Mouse (Mus musculus) megakaryocyte-erythroid progenitor cell, adult 5-6 weeks (primary cell): ENCODE results near the gene Dtl. TPM values are rescaled to one million over a fixed set of nuclear protein-coding genes. Genes with fewer than 3 reads are reported as not detected.
A peak's percentile ranks its signal among the peaks of the same experiment; 100 is the strongest.

Source experiments
- ATAC-seq: replicated peaks from 2 replicates; pipeline ENCODE4 v1.8.0; 2016; ENCODE audit warnings: mild to moderate bottlenecking, inconsistent platforms; ENCODE audit not compliant: severe bottlenecking, poor library complexity, low FRiP score, low TSS enrichment
- total RNA-seq, 2 experiments: library from RNA; stranded (forward) in 1 of 2; stranded (reverse) in 1 of 2; fragments of 200-1000, 215-1000 nt in 1 of 2; fragments of >200 nt in 1 of 2; fragmentation: Nextera tagmentation in 1 of 2; gene quantifications; 2 replicates each; pipeline ENCODE4 v1.2.3; 2014 to 2017

Gene Dtl
- total RNA-seq, 2 experiments from 2014 or later, result 83.5 to 109 TPM

- ATAC-seq, result no peak
Observed at GRCm38 (mm10) chr1:191583836-191584235, 8.5 kb upstream of the Dtl start.

GRCm38 (mm10) chr1:191581641-191582040, 6.3 kb upstream of the Dtl start:
- no peak for ATAC-seq

- ATAC-seq, result no peak
Observed at GRCm38 (mm10) chr1:191579524-191579923, 4.2 kb upstream of the Dtl start.

DNA sequence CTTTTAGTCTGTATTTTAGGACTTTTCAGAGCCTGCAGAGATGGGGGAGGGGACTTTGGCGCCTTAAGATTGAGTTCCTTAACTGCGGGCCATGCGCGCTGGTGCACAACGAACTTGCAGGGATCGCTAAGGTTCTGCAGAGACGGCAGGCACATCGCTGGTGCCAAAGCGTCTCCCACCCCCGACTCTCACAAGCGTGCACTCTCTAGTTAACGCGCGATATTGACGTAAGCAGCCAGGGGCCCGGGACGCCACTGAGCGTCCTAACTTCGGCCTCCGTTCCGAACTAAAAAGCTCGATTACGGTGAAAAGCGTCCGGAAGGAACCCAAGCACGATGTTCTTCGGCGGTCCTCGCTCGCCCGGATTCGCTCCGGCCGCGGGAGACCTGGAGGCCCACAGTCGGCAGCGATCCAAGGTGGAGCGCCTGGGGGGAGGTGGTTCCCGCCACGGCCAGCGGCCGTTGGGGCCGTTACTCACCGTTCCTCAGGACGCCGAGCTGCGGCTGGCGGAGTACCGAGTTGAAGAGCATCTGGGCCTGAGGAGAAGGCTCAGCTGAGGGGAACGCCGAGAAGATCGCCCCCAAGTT, 380 bp downstream of the Dtl start:
- peak; percentile 44 for ATAC-seq

DNA sequence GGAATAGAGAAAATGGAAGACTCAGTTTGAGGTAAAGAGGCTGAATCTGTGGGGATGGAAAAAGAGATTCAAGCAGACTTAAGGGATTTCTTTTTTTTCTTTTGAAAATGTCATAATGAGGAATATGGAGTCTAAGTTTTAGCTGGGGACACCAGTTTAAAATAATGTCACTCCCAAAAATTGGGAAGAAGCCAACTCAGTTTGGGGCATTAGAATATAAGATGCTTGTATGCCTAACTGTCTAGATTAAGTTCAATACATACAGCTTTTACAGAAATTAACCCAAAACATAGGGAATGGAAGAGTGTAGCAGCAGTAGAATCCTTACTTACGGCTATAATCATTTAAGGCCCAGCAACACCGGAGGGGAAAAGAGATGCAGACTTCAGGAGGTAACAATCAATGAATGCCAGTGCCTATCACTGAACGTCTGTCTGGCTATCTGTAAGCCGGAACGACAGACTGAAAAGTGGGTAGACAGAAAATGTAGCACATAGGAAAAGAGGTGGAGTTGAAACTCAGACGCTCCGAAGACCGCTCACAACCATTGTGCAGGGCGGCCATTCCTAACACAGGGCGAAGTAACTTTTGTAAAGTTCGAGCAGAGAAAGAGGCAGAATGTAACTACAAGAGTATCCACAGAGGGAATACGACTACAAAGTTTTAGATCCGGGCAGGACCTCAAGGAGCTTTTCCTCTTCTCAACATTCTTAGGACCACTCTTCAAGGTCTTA, 1.3 kb downstream of the Dtl start:
- ATAC-seq, result peak; percentile 22

DNA sequence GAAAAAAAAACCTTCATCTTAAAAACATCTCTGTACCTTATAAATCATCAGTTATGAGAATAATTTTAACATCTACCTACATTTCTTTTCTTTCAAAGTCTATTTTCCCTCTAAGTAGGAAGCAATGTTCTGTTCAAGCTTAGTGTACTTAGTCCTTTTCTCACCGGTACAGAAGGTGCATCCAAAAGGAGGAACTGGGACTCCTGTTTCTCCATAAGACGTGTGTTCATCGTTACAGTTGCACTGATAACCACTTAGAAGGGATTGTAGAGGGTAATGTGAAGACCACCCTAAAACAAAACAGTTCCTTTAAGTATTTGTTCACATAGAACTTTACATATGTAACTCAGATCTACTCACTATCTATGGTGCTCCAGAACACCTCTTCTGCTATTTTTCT, 4.9 kb downstream of the Dtl start:
- no peak for ATAC-seq

- no peak for ATAC-seq
Observed at GRCm38 (mm10) chr1:191569625-191570024, 5.7 kb downstream of the Dtl start.

DNA sequence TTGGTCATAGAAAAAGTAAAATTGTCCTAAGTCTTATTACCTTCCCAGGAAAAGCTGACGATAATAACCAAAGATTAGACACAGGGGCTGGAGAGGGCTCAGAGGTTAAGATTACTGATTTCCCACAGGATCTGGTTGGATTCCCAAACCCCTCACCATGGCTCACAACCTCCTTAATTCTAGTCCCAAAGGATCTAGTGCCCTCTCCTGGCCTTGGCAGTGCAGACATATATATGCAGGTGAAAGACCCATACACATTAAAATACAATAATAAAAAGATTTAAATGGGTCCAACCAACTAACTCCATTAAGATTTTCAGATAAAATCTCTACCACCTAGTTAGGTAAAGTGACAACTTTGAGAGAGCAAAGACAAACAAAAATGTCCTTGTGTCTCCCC, 7.5 kb downstream of the Dtl start:
- no peak for ATAC-seq

DNA sequence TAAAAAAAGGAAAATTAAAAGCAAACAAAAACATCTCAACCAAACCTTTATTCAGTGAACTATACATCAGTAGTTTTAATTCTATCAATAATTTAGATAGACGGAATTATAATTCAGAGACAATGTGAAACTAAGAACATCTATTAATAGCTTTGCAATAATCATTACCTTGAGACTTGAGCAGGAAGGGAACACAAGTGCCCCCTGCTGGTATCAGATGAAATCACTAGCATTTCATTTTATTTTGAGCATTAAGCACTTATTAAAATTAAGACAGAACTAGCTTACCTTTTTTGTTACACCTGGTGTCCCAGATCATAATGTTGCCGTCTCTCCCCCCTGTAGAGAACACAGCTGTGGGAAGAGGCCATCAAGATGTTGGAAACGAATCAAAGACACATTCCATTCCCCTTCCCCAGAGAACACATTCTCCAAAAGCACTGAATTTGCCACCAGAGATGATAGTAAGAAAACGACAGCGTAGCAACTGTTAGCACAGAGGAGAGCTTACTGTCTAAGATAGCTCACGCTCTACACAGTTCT, 12.4 kb downstream of the Dtl start:
- peak; percentile 44 for ATAC-seq

- no peak for ATAC-seq
Observed at GRCm38 (mm10) chr1:191559779-191560178, 15.6 kb downstream of the Dtl start.

- ATAC-seq, result no peak
Observed at GRCm38 (mm10) chr1:191557109-191557508, 18.2 kb downstream of the Dtl start.

- no peak for ATAC-seq
Observed at GRCm38 (mm10) chr1:191550786-191551185, 24.6 kb downstream of the Dtl start.

- peak; percentile 62 for ATAC-seq
Observed at GRCm38 (mm10) chr1:191543747-191544146, 31.6 kb downstream of the Dtl start.

DNA sequence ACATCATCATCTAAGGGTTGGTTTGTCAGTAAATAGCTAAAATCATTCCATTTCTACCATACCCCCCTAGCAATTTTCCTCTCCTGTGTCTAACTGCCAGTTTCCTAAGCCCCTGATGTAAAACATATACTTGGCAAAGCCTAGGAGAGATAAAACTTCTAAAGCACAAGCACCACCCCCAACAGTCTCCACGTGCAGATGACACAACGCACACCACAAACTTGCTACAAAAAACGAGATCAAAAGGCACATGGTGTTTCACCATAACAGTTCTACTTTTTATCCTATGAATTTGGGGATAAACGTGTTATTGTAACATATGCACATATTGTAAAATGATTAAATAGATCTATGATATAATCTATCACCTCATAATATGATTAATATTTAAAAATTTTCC, 33.7 kb downstream of the Dtl start:
- ATAC-seq, result no peak

- no peak for ATAC-seq
Observed at GRCm38 (mm10) chr1:191541014-191541413, 34.3 kb downstream of the Dtl start.

DNA sequence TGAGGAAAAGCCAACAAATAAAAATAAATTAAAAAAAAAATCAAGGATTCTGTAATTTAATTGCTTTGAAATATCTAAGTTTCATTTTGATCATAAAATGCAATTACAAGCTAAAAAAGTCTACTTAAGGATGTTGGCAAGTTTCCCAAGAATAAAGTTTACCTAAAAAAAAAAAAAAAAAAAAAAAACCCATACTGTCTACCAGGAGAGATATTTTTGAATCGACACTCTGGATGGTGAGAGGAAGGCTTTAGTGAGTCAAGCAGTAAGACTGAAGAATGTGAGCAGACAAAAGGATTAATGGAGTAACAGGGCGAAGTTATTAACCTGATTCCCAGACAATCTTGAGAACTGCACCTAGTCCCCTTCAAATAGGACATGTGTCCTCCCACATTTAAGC, 35.0 kb downstream of the Dtl start:
- ATAC-seq, result no peak

DNA sequence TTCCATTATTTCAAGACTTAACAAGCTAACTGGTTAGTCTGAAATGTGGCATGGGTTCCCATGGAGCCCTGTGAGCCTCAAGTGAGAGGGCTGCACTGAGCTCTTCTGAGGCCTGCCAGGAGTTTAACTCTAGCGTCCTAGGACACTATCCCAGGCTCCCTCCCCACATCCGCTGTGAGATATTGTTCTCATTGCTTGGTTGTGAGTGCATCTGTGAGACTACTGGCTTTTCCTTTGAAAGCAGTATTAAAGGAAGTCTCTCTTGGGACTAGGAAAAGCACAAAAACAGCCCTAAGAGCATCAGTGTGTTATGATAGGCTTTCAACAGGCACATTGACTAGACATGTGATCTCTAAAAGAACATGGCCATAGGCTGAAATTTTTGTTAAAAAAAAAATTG, 40.4 kb downstream of the Dtl start:
- ATAC-seq, result no peak

DNA sequence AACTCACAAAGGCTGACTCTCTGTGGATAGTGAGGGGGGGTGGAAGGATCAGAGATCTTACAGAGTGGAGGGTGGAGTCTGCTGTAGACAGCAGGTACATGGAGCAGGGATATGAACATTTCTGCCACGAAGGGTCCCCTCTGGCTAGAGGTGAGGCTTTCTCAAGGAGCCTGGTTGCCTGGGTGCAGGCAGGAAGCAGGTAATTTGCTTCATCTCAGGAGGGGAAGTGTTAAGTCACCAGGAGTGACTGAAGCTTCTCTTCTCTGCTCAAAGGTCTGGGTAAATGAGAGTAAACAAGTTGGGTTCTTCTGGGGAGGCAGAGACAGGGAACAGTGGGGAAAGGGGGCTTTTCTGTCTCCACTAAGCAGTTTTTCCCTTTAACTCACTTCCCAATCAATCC, 44.3 kb downstream of the Dtl start:
- ATAC-seq, result no peak

DNA sequence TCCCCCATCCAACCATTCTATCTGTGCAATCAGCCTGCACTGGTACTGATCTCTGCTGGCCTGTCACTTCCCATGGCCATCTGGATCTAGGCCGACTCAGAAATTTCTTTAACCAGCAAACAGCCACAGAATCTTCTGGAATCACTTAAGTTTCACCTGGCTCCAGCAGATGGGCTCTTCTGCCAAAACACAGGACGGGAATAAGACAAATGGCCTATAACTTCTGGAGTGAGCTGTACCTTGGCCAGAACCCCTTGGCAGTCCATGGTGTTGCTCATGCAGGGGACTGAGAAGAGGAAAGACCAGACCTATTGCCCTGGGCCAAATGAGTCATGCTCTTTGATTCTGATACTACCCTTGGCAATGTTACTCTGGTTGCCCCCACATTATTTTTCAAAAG, 45.9 kb downstream of the Dtl start:
- ATAC-seq, result no peak

DNA sequence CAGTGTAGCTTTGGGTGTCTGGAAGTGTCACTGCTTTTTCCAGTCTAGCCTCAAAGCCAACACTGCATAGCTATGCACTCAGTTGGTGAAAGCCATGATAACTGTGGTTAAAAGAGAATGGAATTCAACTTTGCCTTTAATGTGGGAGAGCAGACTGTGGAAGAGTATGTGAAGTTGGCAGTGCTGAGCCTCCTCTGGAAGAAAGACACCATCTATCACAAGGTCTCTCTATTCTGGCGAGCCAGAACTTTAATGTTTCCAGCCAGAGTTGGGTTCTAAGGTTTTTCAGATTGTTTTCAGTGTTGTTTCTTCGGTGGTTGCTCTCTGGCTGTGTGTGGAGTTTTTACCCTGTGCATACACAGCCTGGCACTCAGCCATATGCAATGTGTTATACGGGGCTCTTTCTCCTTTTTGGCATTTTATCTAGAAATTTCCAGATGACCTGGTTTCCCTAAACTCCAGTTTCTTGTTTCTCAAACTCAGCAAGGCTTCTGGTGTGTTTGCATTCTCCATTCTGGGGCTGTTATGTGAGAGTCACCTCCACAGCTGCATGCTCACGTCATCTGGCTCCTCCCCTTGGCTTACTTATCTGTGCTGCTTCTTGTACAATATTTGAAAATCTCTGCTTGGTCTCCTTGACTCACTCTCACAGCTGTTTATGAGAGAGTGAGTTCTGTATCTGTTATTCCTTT, 47.3 kb downstream of the Dtl start:
- peak; percentile 53; the same call in 1 of the 2 replicates for ATAC-seq

DNA sequence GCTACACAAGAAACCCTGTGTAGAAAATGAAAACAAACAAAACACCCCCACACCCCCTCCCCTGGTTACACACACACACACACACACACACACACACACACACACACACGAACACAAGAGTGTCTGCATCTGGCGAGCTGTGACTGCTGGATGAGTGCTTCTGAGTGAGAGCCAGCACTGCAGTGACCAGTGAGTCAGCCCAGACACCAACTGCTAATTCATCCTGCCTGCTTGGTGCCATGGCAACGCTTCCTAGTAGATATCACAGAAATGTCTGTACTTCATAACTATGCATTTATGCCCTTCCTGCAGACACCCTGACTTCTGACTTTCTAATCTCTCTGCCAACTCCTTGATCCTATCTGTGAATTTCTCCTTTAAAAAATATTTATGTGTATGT, 48.3 kb downstream of the Dtl start:
- ATAC-seq, result peak; percentile 60
